Mouse (Mus musculus): ENCODE results near the gene Siglec1.
"Not testable (repeated sequence)": the region's sequence is repeated elsewhere in the genome, so short reads cannot be mapped to it uniquely, and the experiment has no call there.

Gene Siglec1

DNA sequence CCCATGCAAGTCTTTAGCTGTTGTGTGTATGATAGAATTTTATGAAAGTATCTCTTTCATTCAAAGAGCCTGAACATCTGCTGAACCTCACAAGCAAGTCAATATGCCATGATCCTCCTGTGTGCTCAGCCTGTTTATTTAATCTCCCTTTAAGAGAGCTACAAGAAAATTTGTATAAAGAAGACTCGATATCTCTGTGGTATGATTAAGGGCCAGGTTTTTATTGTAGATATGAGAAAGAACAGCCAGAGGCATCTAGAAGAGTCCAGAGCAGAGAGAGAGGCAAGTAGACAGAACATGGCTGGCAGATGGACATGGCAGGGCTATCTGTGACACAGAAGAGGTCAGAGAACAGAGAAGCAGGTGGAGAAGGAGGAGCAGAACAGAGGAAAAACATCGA lies 40.5 kb downstream of the Siglec1 start:
- DNase-seq = no peak

DNA sequence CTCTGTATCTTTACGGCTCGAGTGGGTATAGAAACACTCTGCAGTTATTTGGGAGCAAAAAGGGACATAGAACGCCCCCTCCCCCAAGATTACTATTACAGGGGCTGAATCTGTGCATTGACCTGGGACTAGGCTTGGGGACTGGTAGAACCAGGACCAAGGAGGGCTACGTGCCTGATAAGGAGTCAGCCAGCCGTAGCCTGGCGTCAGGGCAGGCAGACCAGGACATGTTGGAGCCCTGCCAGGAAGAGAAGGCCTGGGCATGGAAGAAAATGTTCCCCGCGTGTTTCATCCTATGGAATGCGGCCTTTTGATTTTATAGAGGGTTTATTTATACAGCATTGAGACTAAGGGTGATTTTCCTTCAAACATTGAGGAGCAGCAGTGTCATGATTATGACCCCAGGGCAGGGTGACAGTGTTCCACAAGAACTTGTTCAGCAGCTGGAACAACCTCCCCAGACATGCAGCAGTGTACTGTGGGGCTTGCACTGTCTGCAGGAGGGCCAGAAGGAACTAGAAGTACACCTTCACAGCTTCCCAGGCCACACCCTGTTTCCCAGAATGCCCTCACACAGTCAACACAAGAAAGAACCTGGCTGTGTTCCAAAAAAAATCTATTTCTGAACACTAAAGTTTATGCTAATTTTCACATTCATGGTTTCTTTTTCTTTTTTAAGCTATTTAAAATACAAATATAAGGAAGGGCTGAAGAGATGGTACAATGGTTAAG lies 41.4 kb downstream of the Siglec1 start:
- no peak for DNase-seq

DNA sequence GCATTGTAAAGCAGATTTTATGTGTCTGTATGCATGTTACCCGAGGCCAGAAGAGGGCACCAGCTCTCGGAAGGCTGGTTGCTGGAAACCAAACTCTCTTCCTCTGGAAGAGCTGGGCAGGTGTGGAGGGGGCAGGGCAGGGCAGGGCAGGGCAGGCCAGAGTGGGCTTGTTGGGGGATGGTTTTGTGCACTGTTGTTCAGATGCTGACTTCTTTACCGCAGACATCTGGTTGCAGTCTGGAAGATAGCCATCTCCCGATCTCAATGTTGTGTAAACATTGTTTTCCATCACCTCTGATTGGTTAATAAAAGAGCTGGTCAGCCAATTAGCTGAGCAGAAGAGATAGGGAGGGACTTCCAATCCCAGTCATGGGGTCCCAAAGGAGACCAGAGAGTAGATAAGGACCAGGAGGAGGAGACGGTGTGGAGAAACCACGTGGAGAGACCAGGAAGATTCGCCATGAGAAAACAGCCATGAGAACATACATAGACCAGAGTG lies 42.2 kb downstream of the Siglec1 start:
- DNase-seq = no peak

DNA sequence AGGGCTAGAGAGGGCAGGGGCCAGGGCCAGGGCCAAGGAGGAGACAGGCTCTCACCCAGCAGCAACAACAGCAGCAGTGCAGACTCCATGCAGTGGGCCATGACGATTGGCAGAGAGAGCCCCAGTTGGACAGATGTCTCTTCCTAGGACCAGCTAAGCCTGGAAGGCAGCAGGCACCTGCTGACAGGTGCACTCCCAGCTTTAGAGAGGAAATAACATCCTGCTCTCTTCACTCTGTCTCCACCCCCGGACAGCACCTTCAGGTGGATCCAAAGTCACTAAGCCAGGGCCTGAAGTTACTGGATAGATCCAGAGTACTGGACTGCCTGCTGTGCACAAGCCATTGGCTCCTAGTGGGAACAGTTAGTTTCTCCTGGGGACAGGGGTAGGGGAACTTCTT lies 43.6 kb downstream of the Siglec1 start, which contains the start of gene Gfra4:
Gene Gfra4, minus strand, starts transcription at position 101 of the 400 bp plus-strand sequence.
- no peak for DNase-seq

DNA sequence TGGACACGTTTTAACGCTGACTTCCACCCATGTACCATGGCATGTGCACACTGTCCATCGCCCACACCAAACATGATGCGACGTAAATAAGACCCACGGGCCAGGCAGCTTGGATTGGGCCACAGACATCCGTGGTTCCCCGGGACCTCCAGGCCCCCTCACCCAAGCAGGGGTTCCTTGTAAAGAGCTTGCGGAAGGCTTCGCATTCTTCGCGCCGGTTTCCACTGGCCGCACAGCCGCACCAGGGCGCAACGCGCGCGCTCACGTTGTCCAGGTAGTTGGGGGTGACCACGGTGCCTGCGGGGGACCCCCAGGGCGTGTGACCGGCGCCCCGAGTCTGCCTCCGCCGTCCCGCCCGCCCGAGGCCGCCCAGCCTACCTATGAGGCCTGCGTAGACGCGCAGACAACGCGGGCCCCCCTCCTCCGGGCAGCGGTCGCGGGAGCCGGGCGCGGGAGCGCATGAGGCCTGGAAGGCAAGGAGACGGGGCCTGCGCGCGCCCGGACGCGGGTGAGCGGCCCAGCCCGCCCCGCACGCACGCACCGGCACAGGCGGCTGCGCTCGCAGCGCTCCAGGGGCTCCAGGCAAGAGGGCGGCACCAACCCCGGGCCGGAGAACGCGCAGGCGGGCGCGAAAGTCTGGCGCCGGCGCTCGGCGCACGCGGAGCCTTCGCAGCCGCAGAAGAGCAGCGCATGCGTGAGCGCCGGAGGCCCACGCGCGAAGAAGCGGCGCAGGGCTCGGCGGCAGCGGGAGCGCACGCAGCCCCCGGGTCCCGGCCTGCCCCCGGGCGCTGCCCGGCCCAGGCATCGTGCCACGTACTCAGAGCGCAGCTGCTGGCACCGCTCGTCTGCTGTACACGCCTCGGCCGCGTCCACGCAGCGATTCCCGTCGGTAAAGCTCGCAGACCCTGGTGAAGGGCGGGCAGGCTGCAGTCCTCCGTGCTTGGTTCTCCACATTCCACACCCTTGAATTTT lies 45.4 kb downstream of the Siglec1 start:
- DNase-seq = peak; percentile 37 to 66

DNA sequence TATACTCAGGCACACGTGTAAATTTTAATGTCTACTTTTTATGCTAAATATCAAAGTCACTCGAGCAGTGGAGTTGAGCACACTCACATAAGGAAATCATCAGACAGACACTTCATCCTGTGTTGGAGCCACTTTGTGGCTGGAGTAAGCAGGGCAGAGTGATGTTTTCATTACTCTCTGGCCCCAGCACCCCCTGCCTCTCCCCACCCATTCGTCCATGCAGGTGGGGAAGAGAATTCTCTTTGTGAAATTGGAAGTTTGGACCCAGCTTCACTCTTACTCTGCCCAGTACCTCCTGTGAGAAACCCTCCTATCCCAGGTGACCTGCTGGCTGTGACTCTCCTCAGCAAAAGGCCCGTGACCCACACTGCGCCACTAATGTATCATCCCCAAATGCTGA lies 47.9 kb downstream of the Siglec1 start:
- DNase-seq = no peak

DNA sequence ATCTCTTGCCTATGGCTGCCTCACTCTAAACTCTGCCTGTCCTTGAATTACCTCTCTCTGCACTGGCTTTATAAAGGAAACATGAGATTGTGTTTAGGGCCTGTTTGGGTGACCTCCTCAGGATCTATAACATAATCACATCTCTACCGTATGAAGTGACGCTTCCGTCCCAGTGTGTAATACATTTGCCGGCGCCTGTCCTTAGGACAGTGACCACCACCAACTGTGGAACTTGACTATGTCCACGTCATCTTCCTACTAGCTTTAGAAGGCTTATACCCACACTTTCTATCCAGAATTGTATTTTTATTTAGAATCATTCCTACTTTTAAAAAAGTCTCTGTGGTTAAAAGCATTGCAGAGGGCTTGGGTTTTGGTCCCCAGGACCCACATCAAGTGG lies 48.4 kb downstream of the Siglec1 start:
- DNase-seq = no peak

DNA sequence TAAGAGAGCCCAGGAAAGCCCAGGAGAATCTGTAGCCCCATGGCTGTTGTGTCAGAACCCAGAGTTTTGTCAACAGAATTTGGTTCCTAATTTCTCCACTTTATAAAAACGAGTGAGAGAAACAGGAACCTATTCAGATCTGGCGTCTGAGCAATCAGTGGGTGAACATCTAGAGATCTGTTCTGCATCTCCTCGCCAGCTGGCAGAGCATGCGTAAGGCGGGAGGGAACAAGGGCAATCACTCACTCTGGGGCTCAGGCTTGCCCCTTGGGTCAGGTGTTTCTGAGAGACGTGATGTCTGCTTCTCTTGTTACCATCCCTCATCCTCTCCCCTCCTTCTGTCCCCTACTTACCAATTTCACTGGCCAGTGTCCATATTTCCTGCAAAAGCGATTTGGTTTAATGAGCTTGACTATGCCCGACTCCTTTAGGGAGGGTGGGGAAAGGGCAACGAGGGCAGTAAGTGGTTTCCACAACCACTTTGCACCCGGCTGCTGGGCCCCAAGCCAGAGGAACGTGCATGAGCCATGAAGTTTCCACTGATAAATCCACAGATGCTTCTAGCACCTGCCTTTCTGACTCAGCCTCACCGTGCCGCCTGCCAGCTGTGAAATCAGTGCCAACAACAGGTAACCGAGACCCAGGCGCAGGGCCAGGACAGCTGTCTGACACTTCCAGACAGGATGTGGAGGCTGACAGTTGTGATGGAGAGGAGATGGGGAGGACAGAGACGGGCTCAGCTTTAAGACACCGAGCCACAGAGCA lies 49.2 kb downstream of the Siglec1 start:
- DNase-seq = no peak

DNA sequence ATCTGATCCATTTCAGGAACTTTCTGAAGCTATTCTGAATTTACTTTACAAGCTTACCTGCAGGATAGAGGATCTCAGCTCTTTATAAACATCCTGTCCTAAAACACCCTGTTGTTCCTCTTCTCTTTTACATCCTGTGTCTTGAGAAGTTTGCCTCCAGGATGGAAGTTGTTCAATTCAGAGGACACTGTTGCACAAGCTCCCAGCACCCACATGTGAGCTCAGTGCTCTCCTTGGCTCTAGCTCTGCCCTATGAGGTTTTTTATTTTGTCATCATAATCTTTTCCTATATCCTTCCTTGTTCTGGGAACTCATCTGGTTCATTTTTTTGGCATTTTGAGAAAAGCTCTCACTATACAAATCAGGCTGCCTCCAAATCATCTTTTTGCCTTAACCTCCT lies 49.8 kb downstream of the Siglec1 start:
- DNase-seq = no peak

DNA sequence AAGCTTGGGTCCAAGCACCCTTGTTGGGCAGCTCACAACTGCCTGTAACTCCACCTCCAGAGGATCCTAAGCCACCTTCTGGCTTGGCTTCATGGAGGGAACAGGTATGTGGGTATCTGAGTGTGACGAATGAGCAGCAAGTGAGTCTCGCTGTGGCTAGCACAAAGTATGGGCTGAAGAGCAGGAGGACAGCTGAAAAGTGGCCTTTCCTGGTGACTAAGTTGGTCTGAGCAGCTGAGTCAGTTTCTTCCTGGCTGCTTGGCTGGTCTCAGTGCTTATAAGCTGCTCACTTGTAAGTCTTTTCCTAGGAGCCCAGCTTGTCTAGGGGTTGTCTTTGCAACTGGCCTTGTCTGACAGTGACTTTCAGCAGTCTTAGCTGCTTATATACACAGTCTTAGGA lies 50.2 kb downstream of the Siglec1 start:
- DNase-seq = no peak

DNA sequence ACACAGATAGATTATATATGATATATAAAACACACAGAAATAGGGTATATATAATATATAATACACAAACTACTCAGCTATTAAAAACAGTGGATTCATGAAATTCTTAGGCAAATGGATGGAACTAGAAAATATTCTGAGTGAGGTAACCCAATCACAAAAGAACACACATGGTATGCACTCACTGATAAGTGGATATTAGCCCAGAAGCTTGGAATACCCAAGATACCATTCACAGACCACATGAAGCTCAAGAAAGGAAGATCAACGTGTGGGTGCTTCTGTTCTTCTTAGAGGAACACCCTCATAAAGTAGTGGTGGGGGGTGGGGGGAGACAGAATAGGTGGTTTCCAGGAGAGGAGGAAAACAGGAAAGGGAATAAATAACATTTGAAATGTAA lies 55.2 kb downstream of the Siglec1 start:
- DNase-seq = not testable (repeated sequence)

DNA sequence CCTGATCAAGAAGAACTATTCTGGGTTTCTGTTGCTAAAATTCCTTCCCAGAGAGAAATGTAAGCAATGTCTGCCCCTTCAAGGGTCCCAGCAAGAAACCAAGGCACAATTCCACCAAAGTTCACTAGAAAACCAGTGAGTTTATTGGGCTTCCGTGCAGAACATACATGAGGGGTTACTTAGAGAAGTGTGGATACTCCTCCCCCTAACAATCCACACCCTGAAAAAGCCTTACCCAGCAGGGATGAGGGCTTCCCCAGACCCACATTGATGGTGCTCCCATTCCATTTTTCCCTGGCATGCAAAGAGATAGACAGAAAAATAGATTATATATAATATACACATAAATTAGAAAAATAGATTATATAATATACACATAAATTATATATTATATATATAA lies 55.6 kb downstream of the Siglec1 start:
- DNase-seq = no peak

DNA sequence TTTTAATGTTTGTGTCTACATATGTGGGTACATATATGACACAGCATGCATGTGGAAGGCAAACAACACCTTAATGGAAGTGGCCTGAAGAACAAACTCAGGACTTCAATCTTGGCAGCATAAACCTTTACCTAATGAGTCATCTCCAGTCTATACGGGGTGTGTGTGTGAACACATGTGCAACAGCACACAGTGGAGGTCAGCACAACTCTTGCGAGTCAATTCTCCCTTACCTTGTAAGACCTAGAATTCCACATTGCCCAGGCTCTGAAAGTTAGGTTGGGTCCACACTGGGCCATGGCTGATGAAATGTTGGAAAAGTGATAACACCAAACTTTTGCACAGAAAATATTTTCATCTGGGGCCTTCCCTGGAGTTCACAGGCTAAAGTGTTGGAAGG lies 56.0 kb downstream of the Siglec1 start:
- DNase-seq = no peak

DNA sequence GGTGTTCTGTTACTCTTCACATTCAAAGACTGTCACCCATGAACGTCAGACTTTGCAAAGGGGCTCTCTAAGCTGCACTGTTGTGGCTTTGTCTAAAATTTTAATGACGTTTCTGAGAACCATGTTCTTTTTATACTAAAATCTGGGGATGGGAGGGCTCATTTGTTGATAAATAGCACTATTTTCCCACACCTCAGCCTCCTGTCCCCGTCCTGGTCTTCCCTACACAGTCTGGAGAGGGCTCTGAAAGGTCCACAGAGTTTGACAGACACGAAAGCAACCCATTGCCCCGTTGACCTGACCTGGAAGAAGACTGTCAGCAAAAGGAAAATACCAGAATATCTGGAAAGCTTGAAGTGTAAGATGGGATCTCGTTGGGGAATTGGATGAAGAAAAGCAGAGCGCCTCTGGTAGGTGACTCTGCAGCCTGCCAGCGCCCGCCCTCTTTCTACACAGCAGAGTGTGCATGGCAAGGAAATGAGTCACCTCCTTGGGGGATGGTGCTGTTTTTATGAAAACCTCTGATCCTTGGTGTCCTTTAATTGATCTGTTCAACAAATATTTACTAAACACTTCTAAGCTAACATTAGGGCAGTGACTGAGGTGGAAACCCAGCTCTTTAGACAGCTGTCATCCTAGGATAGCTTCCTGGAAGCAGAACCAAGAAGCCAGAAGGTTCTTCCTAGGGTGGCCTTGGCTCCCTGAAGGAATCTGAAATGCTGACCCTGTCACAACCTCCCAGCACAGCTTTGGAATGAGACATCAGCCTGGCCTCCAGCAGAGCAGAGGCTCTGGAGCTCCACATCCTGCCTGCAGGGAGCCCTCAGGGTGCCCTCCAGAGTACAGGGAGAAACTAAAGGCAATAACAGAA lies 57.3 kb downstream of the Siglec1 start:
- no peak for DNase-seq

DNA sequence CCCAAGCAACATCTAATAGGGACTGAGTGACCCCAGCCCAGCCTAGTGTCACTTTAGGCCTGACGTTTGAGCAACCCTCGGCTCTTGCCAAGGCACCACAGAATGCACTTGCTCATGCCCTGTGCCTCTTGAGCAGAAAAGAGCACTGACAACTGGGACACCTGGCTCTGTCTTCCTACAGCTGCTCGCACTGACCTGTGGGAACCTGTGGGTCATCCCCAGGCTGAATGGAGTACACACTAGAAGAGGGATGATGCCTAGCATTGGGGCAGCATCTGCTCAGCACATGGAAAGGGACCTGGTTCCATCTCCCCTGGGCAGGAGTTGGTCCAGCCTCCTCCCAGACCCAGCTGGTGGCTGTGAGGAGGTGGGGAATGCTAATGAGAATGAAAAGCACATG lies 59.6 kb downstream of the Siglec1 start:
- DNase-seq = no peak

DNA sequence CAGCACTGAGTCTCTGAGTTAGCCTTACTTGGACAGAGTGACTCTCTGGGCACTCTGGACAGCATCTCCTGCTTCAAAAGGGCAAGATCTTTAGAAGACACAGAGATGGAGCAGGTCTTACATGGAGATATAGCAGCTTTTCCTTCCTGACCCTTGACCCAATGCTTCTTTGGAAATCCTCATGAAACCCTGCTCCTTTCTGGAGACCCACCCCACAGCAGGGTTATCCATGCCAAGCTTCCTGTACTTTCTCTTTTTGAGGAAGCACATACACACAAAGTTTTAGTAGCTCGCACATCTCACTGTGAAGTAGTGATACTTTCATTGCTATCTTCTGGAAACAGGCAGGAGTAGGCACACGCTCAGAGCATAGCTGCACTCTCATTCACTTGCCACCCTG lies 61.3 kb downstream of the Siglec1 start:
- DNase-seq = no peak
